Mouse (Mus musculus) neural tube, embryonic 10.5 days (tissue): ENCODE results near the gene Klhl10.

ENCODE experiments used
- DNase-seq: peaks from one replicate; pipeline ENCODE4 v3.0.0-alpha.2; 2017; ENCODE audit warnings: low spot score; ENCODE audit errors: extremely low spot score

Klhl10 gene

DNA sequence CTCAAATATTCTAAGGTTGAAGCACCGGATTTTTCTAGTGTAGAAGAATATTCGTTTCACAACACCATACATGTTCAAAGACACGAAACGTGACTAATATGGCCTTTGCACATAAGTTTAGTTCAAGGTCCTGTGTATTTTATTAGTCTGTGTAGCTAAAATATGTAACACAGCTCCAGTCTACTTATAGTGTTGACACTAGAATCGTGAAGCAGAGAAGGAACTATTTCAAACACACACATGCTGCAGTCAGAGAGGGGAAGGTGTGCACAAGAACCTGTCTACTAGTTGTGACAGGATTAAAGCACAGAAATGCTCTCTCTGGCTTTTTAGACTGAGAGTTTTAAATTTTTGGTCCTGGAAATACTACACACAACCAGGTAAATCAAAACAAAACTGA is 16.0 kb downstream of the Klhl10 start:
- no peak for DNase-seq

DNA sequence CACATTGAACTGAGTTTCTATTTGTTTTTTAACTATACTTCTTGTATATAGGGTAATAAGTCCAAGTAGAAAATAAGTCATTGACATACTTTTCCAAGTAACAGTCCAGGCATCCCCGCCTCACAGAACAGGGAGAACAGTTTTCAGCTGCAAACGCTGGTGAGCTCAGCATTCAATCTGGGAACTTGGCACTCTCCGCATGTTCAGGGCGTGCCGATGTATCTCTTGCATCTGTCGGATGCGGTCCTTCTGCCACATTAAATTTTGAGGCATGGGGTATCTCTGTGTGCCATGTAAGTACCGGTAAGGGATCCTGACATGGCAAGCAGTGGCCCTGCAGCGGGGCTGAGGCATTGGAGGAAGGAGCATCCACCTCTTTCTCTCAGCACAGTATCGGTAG is 21.0 kb downstream of the Klhl10 start:
- no peak for DNase-seq

DNA sequence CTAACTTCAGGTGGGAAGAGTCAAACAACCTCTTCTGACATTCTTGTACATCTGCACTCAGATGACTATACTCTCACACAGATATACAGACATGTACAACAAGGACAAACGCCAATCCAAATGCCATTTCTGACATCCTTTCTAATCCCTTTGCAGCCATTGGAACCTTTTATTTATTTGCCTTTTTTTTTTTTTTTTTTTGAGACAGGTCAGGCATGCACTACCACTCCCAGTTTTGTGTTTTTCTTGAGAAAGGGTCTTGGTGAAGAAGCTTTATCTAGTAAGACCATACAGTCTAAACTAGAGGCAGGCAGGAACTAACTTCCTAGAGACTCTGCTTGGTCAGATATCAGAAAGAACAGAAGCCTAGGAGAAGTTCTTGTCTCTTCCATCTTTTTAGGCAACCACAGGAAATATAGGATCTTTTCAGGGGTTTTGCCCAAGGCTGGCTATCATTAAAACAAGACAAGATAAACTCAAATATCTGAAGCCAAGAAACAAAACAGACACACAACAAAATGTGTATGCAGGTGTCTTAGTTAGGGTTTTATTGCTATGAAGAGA is 23.6 kb downstream of the Klhl10 start:
- no peak for DNase-seq

DNA sequence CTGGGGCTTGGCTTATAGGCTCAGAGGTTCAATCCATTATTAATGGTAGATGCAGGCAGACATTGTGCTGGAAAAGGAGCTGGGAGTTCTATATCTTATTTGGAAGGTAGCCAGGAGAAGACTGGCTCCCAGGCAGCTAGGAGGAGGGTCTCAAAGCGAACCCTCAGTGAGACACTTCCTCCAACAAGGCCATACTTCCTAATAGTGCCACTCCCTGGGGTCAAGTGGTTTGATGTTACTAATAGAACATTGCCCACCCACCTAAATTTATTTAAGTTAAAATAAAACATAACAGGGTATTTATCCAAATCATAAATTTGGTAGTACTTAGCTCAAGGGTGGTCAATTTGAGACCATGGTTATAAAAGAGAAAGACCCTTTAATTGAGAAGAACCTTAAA is 24.1 kb downstream of the Klhl10 start:
- DNase-seq: no peak

DNA sequence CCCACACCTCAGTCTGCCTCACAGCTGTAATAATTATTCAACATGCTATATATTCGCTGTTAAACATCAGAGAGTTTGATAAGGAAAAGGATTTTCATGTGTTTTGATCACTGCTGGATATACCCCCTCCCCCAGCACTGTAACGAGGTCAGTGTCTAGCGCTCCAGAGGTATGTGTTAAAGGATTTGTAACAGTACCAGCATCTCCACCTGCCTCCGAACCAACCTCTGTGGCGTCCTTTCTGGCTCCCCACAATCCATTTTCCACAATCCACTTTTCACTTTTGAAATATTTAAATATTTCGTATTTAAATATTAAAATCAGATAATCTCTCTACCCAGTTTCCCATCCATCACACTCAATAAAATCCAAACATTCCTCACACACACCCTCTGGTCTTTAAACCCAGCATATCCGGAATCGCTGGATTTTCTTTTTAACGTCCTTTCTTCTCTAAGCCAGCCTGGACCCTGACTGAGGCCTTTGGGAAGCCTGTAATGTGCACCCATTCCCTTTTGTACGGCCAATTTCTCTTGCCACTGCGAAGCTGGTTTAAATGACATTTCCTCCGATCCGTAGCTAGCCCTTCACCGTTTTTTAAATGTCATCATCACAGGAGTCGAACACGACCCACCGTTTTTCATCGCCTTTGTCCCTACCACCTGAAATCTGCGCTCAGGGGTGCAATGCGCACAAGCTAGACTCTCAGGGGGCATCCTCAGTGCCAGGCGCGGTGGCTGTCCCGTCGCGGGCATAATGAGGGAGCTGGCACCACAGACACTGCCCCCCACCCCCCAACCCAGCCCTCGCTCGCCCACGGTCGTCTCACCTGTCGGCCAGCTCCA is 29.9 kb downstream of the Klhl10 start:
- no peak for DNase-seq

DNA sequence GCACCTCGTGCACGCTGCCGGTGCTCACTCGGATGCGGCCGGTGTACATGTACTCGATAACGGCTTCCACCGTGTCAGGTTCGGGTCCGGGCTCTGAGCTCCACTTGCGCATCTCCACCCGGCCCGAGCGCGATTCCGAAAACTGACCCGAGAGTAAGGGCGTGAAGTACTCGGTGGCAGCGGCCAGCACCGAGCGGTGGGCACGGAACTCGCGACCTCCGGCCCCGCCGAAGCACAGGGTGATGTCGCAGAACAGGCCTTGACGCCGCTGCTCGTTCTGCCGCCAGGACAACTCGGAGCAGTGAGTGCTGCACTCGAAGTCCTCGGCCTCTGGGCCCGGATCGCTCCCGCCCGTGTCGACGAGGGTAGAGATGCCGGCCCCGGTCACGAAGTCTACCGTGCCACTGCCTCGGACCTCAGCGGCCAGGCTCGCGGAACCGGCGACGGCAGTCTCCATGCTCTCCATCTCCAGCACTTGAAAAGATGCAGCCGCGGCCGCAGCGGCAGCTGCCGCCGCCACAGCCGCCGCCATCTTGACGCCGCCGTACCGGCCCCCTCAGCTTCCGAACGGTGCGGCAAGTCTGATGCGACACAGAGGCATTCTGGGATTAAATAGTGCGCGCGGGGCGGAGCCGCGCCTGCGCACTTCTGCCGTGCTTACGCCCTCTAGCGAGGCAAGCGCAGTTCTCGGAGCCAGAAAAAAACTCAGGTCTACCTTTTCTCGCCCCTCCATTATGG is 30.6 kb downstream of the Klhl10 start, which contains the start of gene Klhl11:
Klhl11 (minus strand) TSS at position 545 of the 738 bp plus-strand sequence.
- DNase-seq: peak; percentile 89

DNA sequence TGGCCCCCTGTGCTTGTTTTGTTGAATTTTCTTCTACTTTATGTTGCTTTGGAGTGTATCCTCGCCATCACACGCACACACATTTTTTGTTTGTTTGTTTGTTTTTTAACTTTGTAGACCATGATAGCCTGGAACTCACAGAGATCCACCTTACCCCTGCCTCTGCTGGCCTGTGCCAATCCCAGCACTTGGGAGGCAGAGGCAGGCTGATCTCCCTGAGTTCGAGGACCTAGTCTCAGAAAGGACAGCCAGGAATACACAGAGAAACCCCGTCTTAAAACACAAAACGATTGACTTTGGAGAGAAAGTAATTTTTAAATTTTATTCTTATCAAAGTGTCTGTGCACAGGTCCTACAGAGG is 31.2 kb downstream of the Klhl10 start:
- no peak for DNase-seq

DNA sequence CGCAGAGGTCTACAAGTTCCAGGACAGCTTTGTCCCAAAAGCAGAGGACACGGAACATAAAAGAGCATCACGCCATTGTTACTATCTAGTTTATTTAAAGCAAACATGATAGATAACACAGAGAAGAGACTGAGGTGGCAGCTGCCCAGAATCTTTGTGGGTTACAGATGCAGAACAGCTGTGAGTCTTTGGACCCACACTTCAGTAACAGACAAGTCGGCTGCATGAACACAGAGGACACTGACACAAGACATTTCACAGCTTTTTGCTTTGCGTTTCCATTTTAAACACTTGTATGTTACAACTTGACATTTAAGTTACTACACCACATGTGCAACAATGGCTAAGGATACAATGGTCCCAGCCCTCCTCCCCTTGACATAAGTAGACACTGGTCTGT is 34.6 kb downstream of the Klhl10 start:
- no peak for DNase-seq

DNA sequence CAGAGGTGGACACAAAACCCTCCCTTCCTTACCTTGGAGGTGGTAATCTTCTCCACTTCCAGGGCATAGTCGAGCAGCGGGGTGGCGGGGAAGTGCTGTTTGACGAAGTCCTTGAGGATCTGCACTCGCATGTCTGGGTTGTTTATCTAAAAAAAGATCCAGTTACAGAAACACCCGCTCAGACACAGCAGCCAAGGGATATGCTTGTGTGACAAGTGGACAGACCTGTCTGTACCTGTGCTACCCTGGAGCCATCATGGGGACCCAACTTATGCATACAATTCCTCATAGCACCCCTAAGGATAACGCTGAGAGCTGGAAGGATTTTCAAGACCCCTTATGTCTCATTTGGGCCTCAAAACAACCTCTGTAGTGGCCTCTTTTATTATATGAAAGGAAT is 37.4 kb downstream of the Klhl10 start:
- DNase-seq: no peak

DNA sequence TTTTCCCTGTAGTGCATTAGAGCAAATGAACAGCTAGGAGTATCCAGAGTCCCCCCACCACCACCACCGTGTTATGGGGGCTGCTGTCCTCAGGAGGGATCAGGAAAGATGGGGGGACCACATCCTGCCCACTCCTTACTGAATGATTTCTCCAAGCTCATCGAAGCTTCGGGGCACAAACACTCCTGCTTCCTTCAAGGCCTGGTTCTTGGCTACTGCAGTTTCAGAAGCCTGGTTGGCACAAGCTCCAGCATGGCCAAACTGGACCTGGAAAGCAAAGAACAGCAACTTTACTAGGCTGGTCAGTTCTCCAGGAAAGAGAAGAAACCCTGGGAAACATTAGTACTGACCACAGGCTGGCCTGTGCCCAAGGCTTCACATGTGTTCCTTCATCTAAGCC is 42.7 kb downstream of the Klhl10 start:
- DNase-seq: no peak

DNA sequence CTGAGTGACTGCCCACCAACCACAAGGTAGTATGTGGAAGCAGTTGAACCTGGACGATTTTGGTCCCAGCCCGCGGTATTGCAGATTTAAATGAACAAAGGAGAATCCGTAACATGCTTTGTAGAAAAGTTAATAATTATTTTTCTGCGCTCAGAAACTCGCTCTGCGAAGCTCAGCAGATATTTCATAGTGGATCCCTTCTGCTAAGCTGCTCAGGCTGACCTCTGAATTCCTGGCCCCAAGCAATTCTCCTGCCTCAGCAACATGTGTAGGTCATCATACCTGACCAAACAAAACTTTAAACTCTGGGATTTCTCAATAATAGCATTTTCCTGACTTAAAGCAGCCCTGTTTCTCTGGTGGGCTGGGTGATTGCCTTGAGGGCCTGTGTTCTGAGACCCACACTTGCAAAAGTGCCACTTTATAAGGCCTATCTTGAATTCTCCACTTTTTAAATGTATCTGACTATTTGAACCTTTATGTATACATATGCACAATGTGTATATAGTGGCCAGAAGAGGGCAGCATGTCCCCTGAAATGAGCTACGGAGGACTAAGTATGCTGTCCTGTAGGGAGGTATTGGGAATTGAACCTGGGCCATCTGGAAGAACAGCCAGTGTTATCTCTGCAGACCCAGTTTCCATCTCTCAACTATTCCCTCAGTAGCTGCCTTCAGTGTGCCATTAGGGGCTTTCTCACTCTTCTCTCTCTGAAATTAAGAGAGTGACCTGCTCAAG is 44.3 kb downstream of the Klhl10 start:
- no peak for DNase-seq

DNA sequence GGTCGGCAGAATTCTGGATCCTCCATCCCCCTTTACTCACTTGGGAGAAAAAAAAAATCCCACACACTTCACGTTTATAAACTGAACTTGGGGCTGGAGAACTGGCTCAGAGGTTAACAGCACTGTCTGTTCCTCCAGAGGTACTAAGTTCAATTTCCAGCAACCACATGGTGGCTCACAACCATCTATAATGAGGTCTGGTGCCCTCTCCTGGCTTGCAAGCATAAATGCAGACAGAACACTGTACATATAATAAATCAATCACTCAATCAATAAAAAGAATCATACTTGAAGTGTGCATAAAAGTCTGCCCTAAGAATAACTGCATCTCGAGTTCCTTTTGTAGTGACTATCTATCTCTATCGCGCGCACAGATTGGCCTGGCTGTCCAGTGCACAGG is 49.2 kb downstream of the Klhl10 start:
- no peak for DNase-seq

DNA sequence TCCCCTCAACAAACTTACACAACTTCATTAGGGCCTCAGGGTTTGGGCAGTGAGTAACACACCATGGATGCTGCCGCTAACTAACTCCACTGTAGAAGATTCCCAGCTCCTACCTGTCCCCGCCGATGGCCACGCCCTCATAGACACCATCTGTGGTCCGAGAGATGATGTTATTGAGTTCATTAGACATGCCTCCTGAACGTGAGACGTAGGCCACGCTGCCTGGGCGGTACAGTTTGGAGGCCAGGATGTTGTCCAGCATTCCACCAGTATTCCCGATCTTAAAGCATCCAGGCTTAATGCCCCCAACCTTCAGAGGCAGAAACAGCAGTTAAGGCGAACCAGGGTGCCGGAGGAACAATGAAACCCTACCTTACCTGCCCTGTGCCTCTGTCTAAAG is 52.1 kb downstream of the Klhl10 start:
- DNase-seq: no peak

DNA sequence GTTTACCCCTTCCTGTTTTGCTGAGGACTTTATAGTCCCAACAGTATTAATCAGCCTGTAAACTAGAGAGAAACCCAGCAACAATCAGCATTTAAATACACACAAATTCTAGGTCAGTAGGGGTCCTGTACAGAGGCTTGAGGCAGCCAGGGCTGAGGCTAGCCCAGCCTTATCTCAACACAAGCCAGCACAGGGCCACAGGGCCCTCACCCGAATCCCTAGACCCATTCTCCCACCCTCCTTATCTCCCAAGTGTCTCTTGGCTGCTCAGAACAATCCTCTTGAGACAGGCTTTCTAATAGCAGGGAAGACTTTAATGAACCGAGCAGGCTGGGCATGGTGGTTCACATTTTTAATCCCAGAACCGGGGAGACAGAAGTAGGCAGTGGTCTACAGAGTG is 58.5 kb downstream of the Klhl10 start:
- DNase-seq: no peak

DNA sequence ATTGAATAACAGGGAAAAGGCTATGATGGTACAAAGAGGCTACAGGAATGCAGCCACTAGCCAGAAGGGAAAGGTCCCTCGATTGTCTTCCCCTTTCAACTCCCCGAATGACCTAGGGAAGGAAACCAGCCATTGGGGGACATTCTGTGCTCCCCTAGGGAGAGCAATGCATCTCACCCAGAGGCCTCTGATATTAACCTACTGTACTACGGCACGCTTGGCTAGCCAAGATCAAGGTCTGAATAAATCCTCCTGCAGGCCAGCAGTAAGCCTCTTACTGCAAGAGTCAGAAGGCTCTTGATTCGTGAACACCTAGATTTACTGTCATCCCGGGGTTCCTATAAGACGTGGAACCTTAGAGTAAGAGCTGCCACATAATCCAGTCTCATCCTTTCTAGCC is 58.9 kb downstream of the Klhl10 start:
- no peak for DNase-seq

DNA sequence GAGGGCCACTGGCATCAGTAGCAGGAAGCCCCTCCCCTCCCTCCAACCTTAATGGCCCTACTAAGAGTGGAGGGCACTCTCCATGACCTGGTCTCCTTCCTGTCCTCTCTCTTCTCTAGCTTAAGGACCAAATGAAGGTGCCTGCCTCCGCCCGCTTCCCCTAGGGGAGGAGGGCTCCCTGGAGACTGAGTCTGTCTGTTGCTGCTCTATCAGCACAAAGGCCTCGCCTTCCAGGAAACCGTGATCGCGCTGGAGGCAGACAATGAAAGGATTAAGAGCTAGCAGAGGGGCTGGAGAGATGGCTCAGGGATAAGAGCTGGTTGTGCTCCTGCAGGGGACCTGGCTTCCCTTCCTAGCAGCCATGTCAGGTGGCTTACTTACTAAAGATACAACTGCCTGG is 59.6 kb downstream of the Klhl10 start:
- no peak for DNase-seq

DNA sequence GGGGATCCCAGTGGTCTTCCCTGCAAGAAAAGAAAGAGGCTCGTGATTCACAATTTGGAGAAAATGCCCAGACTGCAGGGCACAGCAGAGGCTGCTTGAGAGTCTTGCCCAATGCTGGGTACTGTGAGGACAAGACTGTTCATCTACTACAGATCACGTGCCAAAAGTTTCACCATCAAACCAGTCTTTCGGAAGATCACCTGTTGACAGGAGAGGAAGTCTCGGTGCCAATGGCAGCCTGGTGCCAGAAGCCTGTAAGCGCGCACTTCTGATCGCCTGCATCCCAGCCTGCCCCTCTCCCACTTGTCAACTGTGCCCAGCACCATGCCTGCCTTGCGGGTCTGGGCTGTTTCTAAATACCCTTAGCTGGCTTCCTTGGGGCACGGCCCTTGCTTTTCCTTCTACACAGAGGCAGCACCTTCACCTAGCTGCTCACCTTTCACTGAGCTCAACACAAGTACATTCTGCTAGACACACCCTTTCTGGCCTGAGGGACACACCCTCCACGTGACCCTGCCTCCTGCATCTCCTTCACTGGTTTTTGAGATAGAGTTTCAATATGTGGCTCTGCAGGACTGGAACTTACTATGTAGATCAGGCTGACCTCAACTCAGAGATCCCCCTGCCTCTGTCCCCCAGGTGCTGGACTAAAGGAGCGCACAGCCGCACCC is 63.4 kb downstream of the Klhl10 start:
- no peak for DNase-seq

DNA sequence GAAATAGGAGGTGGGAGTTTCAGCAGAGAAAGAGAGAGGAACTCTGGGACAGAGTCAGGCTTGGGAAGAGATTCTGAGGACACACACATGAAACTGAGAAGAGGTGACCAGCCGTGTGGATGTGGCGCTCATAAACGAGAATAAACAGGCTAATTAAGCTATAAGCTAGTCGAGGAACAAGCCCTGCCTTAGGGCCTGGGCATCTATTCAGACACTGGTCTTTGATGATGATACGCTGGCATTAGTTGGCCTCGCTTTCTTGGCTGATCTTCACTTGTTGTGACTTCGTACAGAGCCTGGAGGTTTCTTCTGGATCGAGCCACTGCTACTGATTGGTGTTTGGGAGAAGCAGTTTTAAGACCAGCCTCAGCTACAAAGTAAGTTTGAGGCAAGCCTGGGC is 64.3 kb downstream of the Klhl10 start:
- no peak for DNase-seq
